In the genomic region with DNA sequence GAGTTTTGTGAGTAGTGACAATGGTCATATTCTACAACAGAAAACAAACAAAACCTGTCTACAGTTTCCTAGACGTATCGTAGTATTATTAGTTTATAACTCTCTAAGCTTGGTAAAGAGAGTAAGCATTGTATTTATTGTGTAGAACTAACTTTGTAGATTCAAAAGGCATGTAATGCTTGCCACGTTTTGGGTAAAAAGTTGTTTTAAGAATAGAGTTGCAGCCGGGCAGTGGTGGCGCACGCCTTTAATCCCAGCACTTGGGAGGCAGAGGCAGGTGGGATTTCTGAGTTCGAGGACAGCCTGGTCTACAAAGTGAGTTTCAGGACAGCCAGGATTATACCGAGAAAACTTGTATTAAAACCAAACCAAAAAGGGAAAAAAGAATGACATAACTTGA, we compare ENCODE assay signal across 8 mouse cellular contexts. TPM values are rescaled to one million over a fixed set of nuclear protein-coding genes. Genes with fewer than 3 reads are reported as not detected.
DNase-seq lines count a peak whose midpoint lies in the region; ATAC-seq and TF ChIP-seq lines count a peak whose summit lies in the region.

No protein-coding gene starts in this region.

- H3K9me3 ChIP-seq in neural tube, embryonic 11.5 days (ENCODE audit: control insufficient read depth, low read length) = no peaks in the 10 kb centered on the region
- no peaks in the 10 kb centered on the region for H3K9me3 ChIP-seq in embryonic facial prominence, embryonic 14.5 days (ENCODE audit: control insufficient read depth, low read length)
- H3K9me3 ChIP-seq in limb, embryonic 10.5 days (replicated peaks) = no peaks in the 10 kb centered on the region

- peak overlapping the region; percentile 35 for H3K4me2 ChIP-seq in neural tube, embryonic 11.5 days (ENCODE audit: low read depth)
- peak overlapping the region; percentile 65 for H3K4me2 ChIP-seq in embryonic facial prominence, embryonic 14.5 days (ENCODE audit: low read depth, low read length)

- no peak for ATAC-seq in neural tube, embryonic 11.5 days (ENCODE audit: insufficient read depth, low FRiP score, low TSS enrichment)
- ATAC-seq in embryonic facial prominence, embryonic 14.5 days (ENCODE audit: low read depth) = no peak
- no peak for ATAC-seq in monocyte, adult 5-6 weeks (replicated peaks; ENCODE audit: insufficient number of reproducible peaks, low FRiP score, low TSS enrichment, poor library complexity, severe bottlenecking)

- H3K36me3 ChIP-seq in neural tube, embryonic 11.5 days (ENCODE audit: control insufficient read depth, insufficient read depth, low read length) = no peaks in the 10 kb centered on the region
- peaks cover 17% of the 10 kb centered on the region for H3K36me3 ChIP-seq in embryonic facial prominence, embryonic 14.5 days (ENCODE audit: control insufficient read depth, insufficient read depth, low read length)
- H3K36me3 ChIP-seq in limb, embryonic 10.5 days = peaks cover 30% of the 10 kb centered on the region
- peaks cover 9% of the 10 kb centered on the region for H3K36me3 ChIP-seq in small intestine, adult 2 months (ENCODE audit: control insufficient read depth, insufficient read depth, low read length)

- WGBS in neural tube, embryonic 11.5 days = 17% methylated on average over 8 of the region's 8 CpGs
- 10% methylated on average over 8 of the region's 8 CpGs for WGBS in embryonic facial prominence, embryonic 14.5 days
- WGBS in limb, embryonic 10.5 days = 19% methylated on average over 8 of the region's 8 CpGs
- WGBS in small intestine, adult 2 months = 7% methylated on average over 8 of the region's 8 CpGs

- no peak overlapping the region; the same call in 1 of the 2 replicates for H3K9ac ChIP-seq in neural tube, embryonic 11.5 days (ENCODE audit: low read length)
- H3K9ac ChIP-seq in embryonic facial prominence, embryonic 14.5 days (ENCODE audit: low read depth, low read length) = peak overlapping the region; percentile 79

- no peak overlapping the region for H3K27ac ChIP-seq in neural tube, embryonic 11.5 days (ENCODE audit: low read depth, low read length)
- no peak overlapping the region for H3K27ac ChIP-seq in embryonic facial prominence, embryonic 14.5 days (replicated peaks; ENCODE audit: low read depth, low read length)
- peak overlapping the region; percentile 87 for H3K27ac ChIP-seq in limb, embryonic 10.5 days
- H3K27ac ChIP-seq in small intestine, adult 2 months (ENCODE audit: insufficient read depth, low read depth, low read length) = no peak overlapping the region

- no peak for TF ChIP-seq POLR2A in small intestine, adult 2 months (IDR thresholded peaks at IDR 0.05; ENCODE audit: low read depth, low read length)

- DNase-seq in neural tube, embryonic 11.5 days (ENCODE audit: low spot score) = no peak
- no peak for DNase-seq in neural tube, embryonic 10.5 days (ENCODE audit: extremely low spot score, low spot score)
- no peak for DNase-seq in embryonic facial prominence, embryonic 14.5 days (ENCODE audit: low spot score)
- DNase-seq in limb, embryonic 10.5 days (ENCODE audit: low spot score) = no peak
- no peak for DNase-seq in B cell, adult 2 months
- DNase-seq in thymus, postnatal 14 days = no peak

- no peaks in the 10 kb centered on the region for H3K27me3 ChIP-seq in neural tube, embryonic 11.5 days (ENCODE audit: control insufficient read depth, insufficient read depth, low read length)
- no peaks in the 10 kb centered on the region for H3K27me3 ChIP-seq in embryonic facial prominence, embryonic 14.5 days (replicated peaks; ENCODE audit: control insufficient read depth, insufficient read depth, low read length)
- no peaks in the 10 kb centered on the region for H3K27me3 ChIP-seq in limb, embryonic 10.5 days (ENCODE audit: low read depth, poor library complexity, severe bottlenecking)
- no peaks in the 10 kb centered on the region for H3K27me3 ChIP-seq in small intestine, adult 2 months (ENCODE audit: control insufficient read depth, insufficient read depth, low read length)

- peak overlapping the region; percentile 89 for H3K4me3 ChIP-seq in neural tube, embryonic 11.5 days (ENCODE audit: low read depth, low read length)
- H3K4me3 ChIP-seq in embryonic facial prominence, embryonic 14.5 days (ENCODE audit: low read depth, low read length) = peak overlapping the region; percentile 78
- peak overlapping the region; percentile 93 for H3K4me3 ChIP-seq in limb, embryonic 10.5 days
- peak overlapping the region; percentile 99 for H3K4me3 ChIP-seq in small intestine, adult 2 months (ENCODE audit: low read depth, low read length)

- no peak for TF ChIP-seq CTCF in small intestine, adult 2 months (IDR thresholded peaks at IDR 0.05; ENCODE audit: extremely low read depth, insufficient read length, insufficient replicate concordance, low read depth, low read length)

- peaks cover 5% of the 10 kb centered on the region; the same call in 1 of the 2 replicates for H3K4me1 ChIP-seq in neural tube, embryonic 11.5 days (ENCODE audit: control insufficient read depth, insufficient read depth, low read length)
- peaks cover 6% of the 10 kb centered on the region; the same call in 1 of the 2 replicates for H3K4me1 ChIP-seq in embryonic facial prominence, embryonic 14.5 days (ENCODE audit: control insufficient read depth, insufficient read depth, low read length)
- H3K4me1 ChIP-seq in limb, embryonic 10.5 days = peaks cover 10% of the 10 kb centered on the region
- H3K4me1 ChIP-seq in small intestine, adult 2 months (ENCODE audit: control insufficient read depth, insufficient read depth, insufficient read length, low read length) = peaks cover 2% of the 10 kb centered on the region

RNA-seq across cellular contexts. Expression of gene Nup35, which starts 22.4 kb away (rescaled TPM):
- polyA plus RNA-seq in neural tube, embryonic 11.5 days (2014; fragmentation: Nextera tagmentation; extraction: Ambion mirVana) = 67.9 and 69.3 TPM in 2 replicates
- polyA plus RNA-seq in embryonic facial prominence, embryonic 14.5 days (2014; fragmentation: Nextera tagmentation; extraction: Ambion mirVana) = 41.8 and 43.4 TPM in 2 replicates
- polyA plus RNA-seq in limb, embryonic 10.5 days (2016; fragmentation: Nextera tagmentation; extraction: Ambion mirVana) = 67.2 and 71.2 TPM in 2 replicates
- 5.8 and 6.4 TPM in 2 replicates for polyA plus RNA-seq in small intestine, adult 2 months (2012; rRNA removed)
- total RNA-seq in monocyte, adult 5-6 weeks (2017) = 17.7 to 27.2 TPM (median 21.5 TPM) in 3 replicates

RNA-seq across cellular contexts. Expression of gene Dusp19, which starts 22.6 kb away (rescaled TPM):
- 18.1 and 19.0 TPM in 2 replicates for polyA plus RNA-seq in neural tube, embryonic 11.5 days (2014; fragmentation: Nextera tagmentation; extraction: Ambion mirVana)
- 18.1 and 19.3 TPM in 2 replicates for polyA plus RNA-seq in embryonic facial prominence, embryonic 14.5 days (2014; fragmentation: Nextera tagmentation; extraction: Ambion mirVana)
- 13.2 and 14.1 TPM in 2 replicates for polyA plus RNA-seq in limb, embryonic 10.5 days (2016; fragmentation: Nextera tagmentation; extraction: Ambion mirVana)
- 1.4 and 1.9 TPM in 2 replicates for polyA plus RNA-seq in small intestine, adult 2 months (2012; rRNA removed)
- total RNA-seq in monocyte, adult 5-6 weeks (2017) = 0.95 to 8.0 TPM (median 4.7 TPM) in 3 replicates

RNA-seq across cellular contexts. Expression of gene Nckap1, which starts 58.2 kb away (rescaled TPM):
- 73.2 and 74.0 TPM in 2 replicates for polyA plus RNA-seq in neural tube, embryonic 11.5 days (2014; fragmentation: Nextera tagmentation; extraction: Ambion mirVana)
- 61.2 and 67.6 TPM in 2 replicates for polyA plus RNA-seq in embryonic facial prominence, embryonic 14.5 days (2014; fragmentation: Nextera tagmentation; extraction: Ambion mirVana)
- 66.5 and 73.3 TPM in 2 replicates for polyA plus RNA-seq in limb, embryonic 10.5 days (2016; fragmentation: Nextera tagmentation; extraction: Ambion mirVana)
- polyA plus RNA-seq in small intestine, adult 2 months (2012; rRNA removed) = 9.1 and 20.3 TPM in 2 replicates
- total RNA-seq in monocyte, adult 5-6 weeks (2017) = 3.9 to 7.5 TPM (median 5.4 TPM) in 3 replicates
